Mouse (Mus musculus) midbrain, embryonic 16.5 days (tissue): ENCODE data around the gene Prpf8. TPM values are rescaled to one million over a fixed set of nuclear protein-coding genes. Genes with fewer than 3 reads are reported as not detected.

Source experiments
- ATAC-seq: fragments of 200-750 bp; cut with Nextera tagmentation; 2 replicates; pipeline ENCODE4 v1.8.0; 2017; ENCODE audit warnings: moderate TSS enrichment
- H3K27ac ChIP-seq: fragments of 300-500 bp; sonication (generic); 2 replicates; pipeline ENCODE4 v1.5.1; 2014; ENCODE audit warnings: mild to moderate bottlenecking, low read length, mixed read lengths
- H3K27me3 ChIP-seq: fragments of 300-500 bp; sonication (generic); 2 replicates; pipeline ENCODE4 v1.6.1; 2014; ENCODE audit warnings: low read depth, low read length, mixed read lengths; ENCODE audit not compliant: control insufficient read depth, insufficient read depth
- H3K36me3 ChIP-seq: fragments of 300-500 bp; sonication (generic); 2 replicates; pipeline ENCODE4 v1.6.1; 2014; ENCODE audit warnings: mild to moderate bottlenecking, low read length, moderate library complexity, mixed read lengths; ENCODE audit not compliant: control insufficient read depth, insufficient read depth
- H3K4me1 ChIP-seq: fragments of 300-500 bp; sonication (generic); 2 replicates; pipeline ENCODE4 v1.6.1; 2014; ENCODE audit warnings: mild to moderate bottlenecking, low read length, mixed read lengths; ENCODE audit not compliant: control insufficient read depth, insufficient read depth
- H3K4me2 ChIP-seq: fragments of 300-500 bp; sonication (generic); 2 replicates; pipeline ENCODE4 v1.6.1; 2014; ENCODE audit warnings: mild to moderate bottlenecking, low read length, mixed read lengths
- H3K4me3 ChIP-seq: fragments of 300-500 bp; sonication (generic); 2 replicates; pipeline ENCODE4 v1.5.1; 2014; ENCODE audit warnings: low read depth, mild to moderate bottlenecking, low read length, moderate library complexity, mixed read lengths
- H3K9ac ChIP-seq: fragments of 300-500 bp; sonication (generic); 2 replicates; pipeline ENCODE4 v1.6.1; 2014; ENCODE audit warnings: low read depth, low read length, mixed read lengths
- H3K9me3 ChIP-seq: fragments of 300-500 bp; sonication (generic); replicated peaks from 2 replicates; pipeline ENCODE4 v1.6.1; 2014; ENCODE audit warnings: mild to moderate bottlenecking, low read length, mixed read lengths; ENCODE audit not compliant: control insufficient read depth, poor library complexity, severe bottlenecking
- WGBS: fragments of 180-500 bp; shearing (Covaris S2); extraction: QIAGEN DNeasy Blood & Tissue Kit; methylation state at CpG from one replicate; pipeline ENCODE4 v1.1.7; 2014; 5-methylcytosine and 5-hydroxymethylcytosine counted together
- polyA plus RNA-seq: library from polyadenylated mRNA; unstranded; fragments of >200 nt; fragmentation: Nextera tagmentation; extraction: Ambion mirVana; gene quantifications from 2 replicates; pipeline ENCODE4 v1.2.1, GENCODE M21; 2015

The Prpf8 gene
- polyA plus RNA-seq: 42.9 and 47.6 TPM in 2 replicates

- under 1% methylated on average over 52 of the region's 52 CpGs for WGBS
- Histone ChIP-seq H3K36me3 (peaks cover 19% of the 10 kb centered on the region), H3K4me2 (peak within 1 kb of the TSS; percentile 98), H3K9ac (peak within 1 kb of the TSS; percentile 99), H3K27ac (peak within 1 kb of the TSS; percentile 82), H3K4me1 (peaks cover 15% of the 10 kb centered on the region), H3K4me3 (peak within 1 kb of the TSS; percentile 84), H3K9me3 (no peaks in the 10 kb centered on the region), H3K27me3 (no peaks in the 10 kb centered on the region)
- ATAC-seq: peak; percentile 99
These were observed at the start of gene Prpf8 for GRCm38 (mm10) chr11:75486601-75487285. Gene Prpf8 (plus strand): TSS chr11:75486816.

DNA sequence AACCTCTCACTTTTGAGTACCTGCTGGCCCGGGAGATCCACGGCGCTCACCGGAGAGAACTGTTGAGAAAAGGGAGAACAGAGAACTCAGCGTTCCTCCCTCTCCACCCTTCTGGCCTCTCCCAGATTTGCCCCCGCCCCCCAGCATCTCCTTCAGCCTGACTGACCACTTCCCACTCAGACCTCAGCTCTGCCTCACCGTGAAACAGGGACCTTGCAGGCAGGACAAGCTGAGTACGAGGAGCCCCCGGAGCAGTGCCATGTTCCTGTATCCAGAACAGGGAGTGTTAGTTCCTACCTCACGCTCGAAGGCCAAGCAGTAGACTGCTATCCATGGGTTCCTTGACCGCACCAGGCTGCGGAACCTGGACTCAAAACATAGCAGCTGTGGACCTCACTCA lies 48.4 kb upstream of the Prpf8 start:
- Histone ChIP-seq H3K36me3 (0 out of 2 replicates have a peak, but pooled peaks cover 2% of the 10 kb centered on the region), H3K4me3 (no peak overlapping the region), H3K9ac (no peak overlapping the region), H3K27ac (no peak overlapping the region), H3K4me2 (no peak overlapping the region), H3K9me3 (no peaks in the 10 kb centered on the region), H3K4me1 (no peaks in the 10 kb centered on the region), H3K27me3 (no peaks in the 10 kb centered on the region)
- 92% methylated on average over 13 of the region's 13 CpGs for WGBS
- ATAC-seq: no peak

DNA sequence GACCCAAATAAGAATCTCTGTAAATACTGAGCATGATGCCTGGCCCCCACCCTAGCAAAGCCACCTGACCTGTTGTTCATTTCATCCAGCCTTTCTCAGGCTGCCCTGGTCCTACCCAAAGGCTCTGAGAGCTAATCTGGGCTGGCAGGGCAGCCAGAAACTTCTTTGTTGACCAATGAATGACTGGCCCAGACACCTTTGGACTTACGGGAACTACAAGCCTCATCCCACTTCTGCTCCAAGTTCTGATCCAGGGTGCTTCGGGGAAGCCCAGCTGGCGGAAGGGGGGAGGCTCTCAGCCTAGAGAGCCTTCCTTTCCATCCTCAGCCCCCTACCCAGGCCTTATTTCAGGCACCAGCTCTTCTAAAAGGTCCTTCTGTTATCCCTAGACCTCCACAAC lies 47.8 kb upstream of the Prpf8 start:
- Histone ChIP-seq H3K9me3 (no peaks in the 10 kb centered on the region), H3K36me3 (0 out of 2 replicates have a peak, but pooled peaks cover 2% of the 10 kb centered on the region), H3K27me3 (no peaks in the 10 kb centered on the region), H3K4me3 (no peak overlapping the region), H3K4me2 (no peak overlapping the region), H3K27ac (no peak overlapping the region), H3K9ac (no peak overlapping the region), H3K4me1 (no peaks in the 10 kb centered on the region)
- ATAC-seq: no peak
- WGBS: 96% methylated on average over 3 of the region's 3 CpGs

DNA sequence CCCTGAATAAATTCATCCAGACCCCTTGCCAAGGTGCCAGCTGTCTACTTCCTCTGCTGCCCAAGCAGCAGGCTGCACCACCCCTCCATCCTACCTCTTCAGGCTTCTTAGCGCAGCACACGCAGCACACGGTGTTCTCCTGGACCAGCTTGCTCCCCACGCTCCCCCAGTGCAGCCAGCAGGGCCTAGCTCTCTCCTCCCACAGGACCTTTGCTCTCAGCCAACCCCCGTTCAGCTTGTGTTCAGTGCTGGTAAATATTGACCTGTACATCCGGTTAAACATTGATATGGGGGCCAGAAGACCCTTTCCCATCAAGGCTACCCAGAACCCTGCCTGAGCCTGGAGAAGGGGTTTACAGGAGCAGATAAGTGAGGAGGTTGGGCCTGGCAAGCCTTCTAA lies 47.3 kb upstream of the Prpf8 start, which contains the start of gene Serpinf2:
Serpinf2 (minus strand) TSS at position 229 of the 400 bp plus-strand sequence.
- Histone ChIP-seq H3K36me3 (0 out of 2 replicates have a peak, but pooled peaks cover 2% of the 10 kb centered on the region), H3K27ac (no peak within 1 kb of the TSS), H3K27me3 (no peaks in the 10 kb centered on the region), H3K4me3 (no peak within 1 kb of the TSS), H3K4me2 (no peak within 1 kb of the TSS), H3K4me1 (no peaks in the 10 kb centered on the region), H3K9ac (no peak within 1 kb of the TSS), H3K9me3 (no peaks in the 10 kb centered on the region)
- 88% methylated on average over 6 of the region's 6 CpGs for WGBS
- no peak for ATAC-seq

DNA sequence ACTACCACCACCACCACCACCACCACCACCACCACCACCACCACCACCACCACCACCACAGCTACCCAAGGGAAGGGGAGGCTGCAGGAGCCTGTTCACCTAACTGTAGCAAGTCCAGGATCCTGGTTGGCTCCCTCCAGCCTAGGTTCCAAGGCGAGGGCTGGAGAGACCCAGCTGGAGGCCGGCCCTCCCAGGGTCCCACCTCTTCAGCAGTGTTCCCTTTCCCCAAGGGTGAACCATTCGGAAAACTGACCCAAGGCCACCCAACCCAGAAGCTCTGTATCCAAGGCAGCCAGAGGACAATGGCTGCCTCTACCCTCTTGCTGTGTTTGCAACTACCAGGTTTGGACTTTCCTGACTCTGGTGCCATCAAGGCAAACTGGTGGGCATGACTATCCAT lies 46.7 kb upstream of the Prpf8 start:
- Histone ChIP-seq H3K4me3 (no peak overlapping the region), H3K27me3 (no peaks in the 10 kb centered on the region), H3K9me3 (no peaks in the 10 kb centered on the region), H3K4me1 (no peaks in the 10 kb centered on the region), H3K9ac (no peak overlapping the region), H3K36me3 (peaks cover 3% of the 10 kb centered on the region; the same call in 1 of the 2 replicates), H3K4me2 (no peak overlapping the region), H3K27ac (no peak overlapping the region)
- WGBS: 86% methylated on average over 3 of the region's 3 CpGs
- ATAC-seq: no peak

DNA sequence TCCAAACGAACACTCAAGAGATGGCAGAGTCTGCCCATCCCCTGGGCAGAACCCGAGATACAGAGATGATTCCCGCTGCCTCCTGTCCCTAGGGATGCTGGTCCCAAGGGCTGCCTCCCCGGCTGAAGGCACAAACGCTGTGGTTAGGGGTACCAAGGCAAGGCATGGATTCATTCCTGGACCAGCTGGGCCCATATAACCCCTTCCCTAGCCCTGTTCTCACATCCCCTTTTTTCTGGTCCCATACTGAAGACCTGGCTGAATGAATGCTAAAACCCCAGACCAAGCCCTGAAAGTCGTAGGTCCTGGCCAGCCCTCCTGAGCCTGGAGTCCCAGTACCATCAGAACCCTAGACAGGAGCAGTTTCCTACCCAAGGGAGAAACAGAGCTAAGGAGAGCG lies 45.6 kb upstream of the Prpf8 start:
- 82% methylated on average over 7 of the region's 7 CpGs for WGBS
- Histone ChIP-seq H3K4me2 (no peak overlapping the region), H3K4me3 (no peak overlapping the region), H3K27me3 (no peaks in the 10 kb centered on the region), H3K27ac (no peak overlapping the region), H3K4me1 (no peaks in the 10 kb centered on the region), H3K9ac (no peak overlapping the region), H3K9me3 (no peaks in the 10 kb centered on the region), H3K36me3 (peaks cover 9% of the 10 kb centered on the region)
- ATAC-seq: no peak

GRCm38 (mm10) chr11:75441601-75442000 lies 45.0 kb upstream of the Prpf8 start:
- H3K27ac ChIP-seq: no peak overlapping the region
- H3K36me3 ChIP-seq: peaks cover 9% of the 10 kb centered on the region
- no peak overlapping the region for H3K4me2 ChIP-seq
- no peaks in the 10 kb centered on the region for H3K27me3 ChIP-seq
- no peaks in the 10 kb centered on the region for H3K4me1 ChIP-seq
- no peaks in the 10 kb centered on the region for H3K9me3 ChIP-seq
- WGBS: 57% methylated on average over 16 of the region's 16 CpGs
- no peak overlapping the region for H3K4me3 ChIP-seq
- no peak for ATAC-seq
- no peak overlapping the region for H3K9ac ChIP-seq

DNA sequence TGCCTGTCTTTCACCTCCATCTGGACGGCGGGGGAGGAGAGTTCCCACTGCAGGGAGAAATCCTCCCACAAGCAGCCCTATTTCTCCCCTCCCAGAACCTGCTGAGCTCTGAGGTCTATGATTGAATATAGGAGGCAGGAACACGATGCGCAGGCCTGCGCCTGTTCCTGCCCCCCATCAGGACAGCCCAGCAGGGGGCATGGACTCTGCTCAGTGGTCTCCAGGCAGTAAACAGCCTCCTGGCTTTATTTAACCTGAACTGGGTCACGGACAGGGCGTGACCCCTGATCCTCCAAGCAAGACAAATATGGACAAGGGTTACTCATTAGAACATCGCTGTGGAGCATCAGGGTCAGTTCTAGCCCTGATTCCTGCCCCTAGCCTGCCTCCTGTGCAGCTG lies 42.9 kb upstream of the Prpf8 start:
- Histone ChIP-seq H3K9me3 (no peaks in the 10 kb centered on the region), H3K27ac (no peak overlapping the region), H3K4me3 (no peak overlapping the region), H3K9ac (no peak overlapping the region), H3K4me2 (no peak overlapping the region), H3K4me1 (no peaks in the 10 kb centered on the region), H3K27me3 (no peaks in the 10 kb centered on the region), H3K36me3 (peaks cover 19% of the 10 kb centered on the region)
- 53% methylated on average over 8 of the region's 8 CpGs for WGBS
- ATAC-seq: no peak

DNA sequence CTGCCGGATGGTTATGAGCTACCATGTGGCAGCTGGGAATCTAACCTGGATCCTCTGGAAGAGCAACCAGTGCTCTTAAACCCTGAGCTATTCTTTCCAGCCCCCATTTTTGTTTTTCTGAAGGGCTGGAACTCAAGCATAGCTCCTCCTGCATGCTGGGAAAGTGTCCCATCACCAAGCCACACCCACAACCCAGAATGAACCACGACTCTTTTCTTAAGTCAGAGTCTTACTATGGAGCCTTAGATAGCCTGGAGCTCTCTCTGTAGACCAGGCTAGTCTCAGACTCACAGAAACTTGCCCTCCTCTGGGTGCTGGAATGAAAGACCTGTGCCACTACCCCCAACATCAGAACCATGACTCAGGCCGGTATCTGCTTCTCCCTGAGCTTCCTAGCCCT lies 38.0 kb upstream of the Prpf8 start:
- peaks cover 24% of the 10 kb centered on the region for H3K36me3 ChIP-seq
- H3K4me2 ChIP-seq: no peak overlapping the region
- H3K4me3 ChIP-seq: no peak overlapping the region
- H3K27ac ChIP-seq: no peak overlapping the region
- no peak overlapping the region for H3K9ac ChIP-seq
- H3K9me3 ChIP-seq: no peaks in the 10 kb centered on the region
- peaks cover 9% of the 10 kb centered on the region for H3K4me1 ChIP-seq
- 73% methylated on average over 3 of the region's 3 CpGs for WGBS
- H3K27me3 ChIP-seq: no peaks in the 10 kb centered on the region
- no peak for ATAC-seq
